Mouse (Mus musculus) mesoderm, embryonic 11.5 days (tissue): ENCODE data around the gene Aatk.

Source experiments
- DNase-seq: peaks from one replicate; pipeline ENCODE4 v3.0.0-alpha.2; 2012; ENCODE audit warnings: low read depth, low spot score

Gene Aatk

GRCm38 (mm10) chr11:120053846-120054245 lies 6.9 kb upstream of the Aatk start:
- no peak for DNase-seq

DNA sequence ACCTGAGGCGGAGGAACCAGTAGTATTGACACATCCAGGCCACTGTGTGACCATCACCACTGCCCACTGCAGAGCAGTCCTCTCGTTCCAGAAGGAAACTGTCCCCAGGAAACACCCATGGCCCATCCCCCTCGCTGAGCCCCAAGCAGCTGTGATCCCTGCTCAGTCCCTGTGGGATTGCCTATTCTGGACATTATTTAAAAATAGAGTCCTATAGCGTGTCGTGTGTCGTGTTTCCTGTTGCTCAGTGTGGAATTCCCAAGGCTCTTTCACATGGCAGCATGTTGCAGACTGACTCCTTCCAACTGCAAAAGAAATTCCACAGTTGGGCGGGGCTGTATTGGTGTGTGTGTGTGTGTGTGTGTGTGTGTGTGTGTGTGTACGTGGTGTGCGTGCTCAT lies 5.3 kb upstream of the Aatk start:
- DNase-seq, result no peak

DNA sequence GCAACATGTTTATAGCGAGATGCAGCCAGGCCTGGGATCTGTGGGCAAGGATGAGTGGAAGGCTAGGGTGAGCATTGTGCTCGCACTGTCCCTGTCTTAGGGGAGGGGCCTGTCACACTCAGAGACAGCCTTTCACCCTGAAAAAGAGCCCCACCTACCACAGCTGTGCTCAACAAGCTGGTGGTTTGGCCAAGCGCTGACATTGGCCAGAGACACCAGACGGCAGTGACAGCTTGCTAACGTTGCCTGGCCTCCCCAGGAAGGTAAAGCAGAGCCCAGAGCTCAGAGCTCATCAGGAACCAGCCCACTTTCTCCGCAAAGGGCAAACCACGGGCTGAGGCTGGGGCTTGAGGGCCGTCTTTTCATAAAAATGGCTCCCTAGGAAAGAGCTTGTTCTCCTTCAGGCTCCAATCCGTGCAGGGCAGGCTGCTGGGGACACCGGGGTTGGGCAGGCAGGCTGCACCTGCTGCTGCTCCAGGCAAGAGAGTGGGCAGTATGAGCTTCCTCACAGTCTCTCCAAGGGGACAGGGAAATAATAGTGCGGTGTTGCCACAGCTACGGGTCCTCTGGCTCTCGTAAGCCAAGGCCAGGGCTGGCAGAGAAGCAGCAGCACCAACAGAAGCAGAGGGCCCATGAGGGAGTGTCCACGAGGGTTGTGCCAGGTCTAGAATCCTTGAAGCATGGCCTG lies 4.3 kb upstream of the Aatk start:
- DNase-seq, result no peak

GRCm38 (mm10) chr11:120049067-120049466 lies 2.1 kb upstream of the Aatk start:
- DNase-seq, result no peak

GRCm38 (mm10) chr11:120048252-120048556 lies 1.2 kb upstream of the Aatk start:
- DNase-seq, result no peak

GRCm38 (mm10) chr11:120047531-120048251 lies 724 bp upstream of the Aatk start:
- no peak for DNase-seq

DNA sequence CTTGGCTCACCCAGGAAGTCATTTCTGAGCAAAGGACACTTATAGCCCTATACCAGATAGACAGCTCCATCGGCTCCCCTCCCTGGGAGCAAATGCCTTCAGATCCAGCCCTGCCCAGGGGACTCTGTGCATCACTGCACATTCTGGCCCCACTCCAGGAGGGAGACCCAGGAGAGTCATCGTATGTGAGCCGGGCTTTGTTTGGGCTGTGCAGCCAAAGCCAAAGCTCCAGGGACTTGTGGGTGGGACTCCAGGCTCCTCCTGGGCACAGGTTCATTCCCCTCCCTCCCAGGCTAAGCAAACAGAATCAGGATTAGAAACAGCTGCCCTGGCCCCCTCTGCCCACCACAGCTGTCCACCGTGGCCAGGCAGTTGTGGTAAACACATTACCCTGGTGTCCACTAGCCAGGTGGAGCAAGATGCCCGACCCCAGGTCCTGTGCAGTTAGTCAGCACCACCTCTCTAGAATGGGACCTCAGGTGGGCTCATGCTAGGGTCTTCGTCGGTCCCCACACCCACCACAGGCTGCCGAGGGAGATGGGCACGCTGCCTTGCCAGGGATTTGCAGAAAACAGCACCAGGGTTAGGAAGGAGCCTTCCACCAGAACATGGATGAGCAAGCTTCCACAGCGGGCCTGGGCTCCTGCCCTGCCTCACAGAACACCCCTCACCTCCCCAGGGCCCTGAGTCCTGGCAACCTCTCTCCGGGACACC lies 971 bp downstream of the Aatk start:
- no peak for DNase-seq

- no peak for DNase-seq
Measured at GRCm38 (mm10) chr11:120045341-120045740, 1.6 kb downstream of the Aatk start.

- no peak for DNase-seq
Measured at GRCm38 (mm10) chr11:120042141-120042838, 4.7 kb downstream of the Aatk start.

- no peak for DNase-seq
Measured at GRCm38 (mm10) chr11:120041191-120042123, 5.5 kb downstream of the Aatk start.

DNA sequence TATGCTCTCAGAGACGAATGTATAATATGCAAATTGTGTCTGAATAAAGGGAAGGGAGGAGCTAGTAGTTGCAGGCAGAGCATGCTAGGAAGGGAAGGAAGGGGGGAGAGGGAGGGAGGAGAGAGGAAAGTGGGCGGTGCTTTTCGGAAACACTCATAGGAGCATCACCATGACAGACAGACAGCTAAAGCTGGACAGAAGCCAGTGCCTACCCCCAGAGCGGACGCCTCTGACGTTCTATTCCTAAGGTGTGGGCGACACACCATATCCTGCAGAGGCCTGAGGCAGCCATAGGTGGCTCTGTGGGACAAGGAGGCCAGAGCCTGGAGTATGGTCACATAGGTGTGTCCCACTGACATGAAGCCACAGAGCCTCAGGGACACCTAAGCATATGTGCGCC lies 6.5 kb downstream of the Aatk start:
- no peak for DNase-seq

GRCm38 (mm10) chr11:120039581-120039980 lies 7.4 kb downstream of the Aatk start:
- DNase-seq, result no peak

DNA sequence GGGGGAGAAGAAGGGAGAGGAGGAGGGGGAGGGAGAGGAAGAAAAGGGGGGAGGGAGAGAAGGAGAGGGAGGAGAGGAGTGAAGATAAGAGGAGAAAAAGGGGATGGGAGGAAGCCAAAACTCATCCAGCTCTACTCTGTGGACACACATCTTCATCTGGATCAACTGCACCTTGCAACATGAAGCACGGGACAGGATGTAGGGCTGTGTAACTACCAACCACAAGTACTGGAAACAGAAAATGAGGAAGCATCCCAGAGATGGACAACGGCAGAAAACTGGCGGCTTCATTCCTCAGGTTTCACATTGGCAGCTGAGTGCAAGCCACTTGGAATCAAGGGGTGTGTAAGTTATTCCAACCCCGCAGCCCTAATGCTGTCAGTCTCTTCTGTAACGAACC lies 12.2 kb downstream of the Aatk start:
- no peak for DNase-seq

GRCm38 (mm10) chr11:120034306-120034705 lies 12.7 kb downstream of the Aatk start:
- DNase-seq, result no peak

- DNase-seq, result no peak
Measured at GRCm38 (mm10) chr11:120033473-120033872, 13.5 kb downstream of the Aatk start.

DNA sequence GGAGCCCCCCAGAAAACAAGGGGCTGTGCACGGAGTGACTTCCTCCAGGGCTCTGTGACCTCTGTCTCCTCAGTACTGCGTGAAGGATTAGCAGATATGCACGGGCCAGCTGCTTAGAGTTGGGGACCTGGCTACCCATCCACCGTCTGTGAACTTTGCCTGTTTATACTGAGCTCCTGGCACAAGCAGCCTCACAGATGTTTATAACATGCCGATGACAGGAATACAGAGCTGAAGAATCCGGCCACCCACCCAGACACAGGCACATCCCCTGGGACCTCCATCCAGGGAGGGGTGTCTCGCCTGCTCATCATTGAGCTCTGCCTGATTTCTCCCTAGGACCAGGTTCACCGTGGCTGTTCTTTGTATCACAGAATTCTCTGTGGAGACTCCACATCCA lies 14.9 kb downstream of the Aatk start:
- DNase-seq, result no peak

DNA sequence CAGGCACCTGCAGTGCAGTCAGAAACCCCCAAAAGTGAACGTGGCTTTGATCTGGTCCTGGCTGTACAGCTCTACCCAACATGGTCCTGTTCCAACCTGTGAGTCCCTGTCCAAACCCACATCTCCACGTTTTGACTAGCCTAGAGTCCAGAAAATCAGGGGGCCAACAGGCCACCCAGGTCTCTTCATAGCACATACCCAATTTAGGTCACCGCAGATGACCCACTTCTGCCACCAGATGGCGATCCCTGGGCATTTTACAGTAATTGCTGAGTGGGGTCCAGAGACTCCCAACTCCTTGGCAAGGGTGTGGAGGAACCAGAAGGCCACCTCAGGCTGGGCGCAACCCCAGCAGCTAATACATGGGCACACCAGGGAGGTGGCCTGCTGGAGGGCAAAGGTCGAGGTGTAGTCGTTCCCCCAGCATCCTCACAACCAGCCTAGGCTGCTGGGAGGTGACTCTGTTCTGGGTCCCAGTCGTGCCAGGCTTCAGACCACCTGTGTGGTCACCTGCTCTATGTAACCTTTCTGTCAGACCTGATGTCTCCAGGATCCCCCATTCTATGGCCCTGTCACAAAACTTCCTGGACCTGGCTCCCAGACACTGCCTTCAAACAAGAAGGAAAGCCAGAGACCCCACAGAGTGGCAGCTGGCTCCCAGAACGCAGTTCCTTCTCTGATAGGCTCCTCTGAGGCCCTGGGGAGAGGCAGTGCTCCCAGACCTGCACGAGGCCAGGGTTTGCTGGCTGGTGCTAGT lies 16.6 kb downstream of the Aatk start:
- DNase-seq, result peak; percentile 64

DNA sequence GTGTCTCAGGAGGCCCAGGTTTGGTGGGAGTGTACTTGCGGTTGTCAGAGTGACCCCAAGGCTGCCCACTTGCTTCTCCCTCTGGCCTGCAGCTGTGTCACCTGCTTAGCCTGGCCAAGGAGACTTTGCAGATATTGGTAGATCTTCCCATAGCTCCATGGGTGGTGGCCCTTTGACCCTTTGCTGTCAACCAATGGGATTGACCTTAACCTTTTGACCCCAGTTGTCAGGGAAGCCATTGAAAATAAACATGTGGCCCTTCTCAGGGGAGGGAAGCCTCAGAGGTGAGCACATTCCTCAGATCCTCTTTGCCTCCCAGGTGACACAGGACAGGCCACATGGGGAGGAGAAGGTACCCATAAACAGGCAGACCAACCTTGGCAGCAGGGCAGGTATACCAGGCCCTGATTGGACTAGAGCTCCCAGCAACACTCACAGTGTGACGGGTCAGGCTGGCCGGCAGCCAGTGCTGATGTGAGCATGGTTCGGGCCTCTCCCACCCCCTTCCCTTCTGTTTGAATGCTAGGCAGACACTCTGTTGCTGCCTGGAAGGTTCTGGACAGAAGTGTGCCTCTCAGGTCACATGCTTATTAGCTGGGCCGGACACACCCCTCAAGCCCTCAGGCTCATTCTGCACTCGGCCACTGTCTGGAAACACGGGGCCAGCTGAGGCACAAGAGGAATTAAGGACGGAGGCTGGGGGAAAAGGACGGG lies 17.4 kb downstream of the Aatk start:
- DNase-seq, result no peak

- no peak for DNase-seq
Measured at GRCm38 (mm10) chr11:120028319-120029092, 18.5 kb downstream of the Aatk start.
